Mouse (Mus musculus) MEL (cell line): Measurements from ENCODE around the gene Frk. TPM values are rescaled to one million over a fixed set of nuclear protein-coding genes. Genes with fewer than 3 reads are reported as not detected.

Source experiments
- DNase-seq: peaks from one replicate; pipeline ENCODE4 v3.0.0; 2011; ENCODE audit warnings: low read depth, low spot score
- H3K27ac ChIP-seq: 2 replicates; pipeline ENCODE4 v1.5.1; 2012; ENCODE audit warnings: low read depth, mild to moderate bottlenecking, control low read depth, low read length, moderate library complexity; ENCODE audit not compliant: control insufficient read depth
- H3K27me3 ChIP-seq, 2 experiments: fragments of 150-350 bp in 1 of 2; sonication (generic) in 1 of 2; 2 replicates each; pipeline ENCODE4 v1.6.1; 2012; ENCODE audit warnings: low read length in 2 of 2, mild to moderate bottlenecking in 2 of 2, improper control_type of control experiment in 1 of 2, moderate library complexity in 1 of 2; ENCODE audit not compliant: insufficient read depth in 2 of 2, control insufficient read depth in 1 of 2
- H3K36me3 ChIP-seq, 2 experiments: 2 replicates each; pipeline ENCODE4 v1.6.1; 2012 to 2014; ENCODE audit warnings: low read length in 2 of 2, improper control_type of control experiment in 1 of 2, inconsistent platforms in 1 of 2, mild to moderate bottlenecking in 1 of 2; ENCODE audit not compliant: insufficient read depth in 2 of 2, control insufficient read depth in 1 of 2
- H3K4me1 ChIP-seq, 2 experiments: fragments of 150-350 bp in 1 of 2; sonication (generic) in 1 of 2; 2 replicates each; pipeline ENCODE4 v1.6.1; 2012; ENCODE audit warnings: low read length in 2 of 2, improper control_type of control experiment in 1 of 2, mild to moderate bottlenecking in 1 of 2; ENCODE audit not compliant: insufficient read depth in 2 of 2, control insufficient read depth in 1 of 2
- H3K4me3 ChIP-seq, 2 experiments: fragments of 150-350 bp in 1 of 2; sonication (generic) in 1 of 2; 2 replicates each; pipeline ENCODE4 v1.5.1; 2012; ENCODE audit warnings: low read depth in 2 of 2, low read length in 2 of 2, mild to moderate bottlenecking in 2 of 2, moderate library complexity in 2 of 2, control low read depth in 1 of 2, improper control_type of control experiment in 1 of 2; ENCODE audit not compliant: control insufficient read depth in 1 of 2, insufficient read depth in 1 of 2
- H3K79me2 ChIP-seq: 2 replicates; pipeline ENCODE4 v1.6.1; 2012; ENCODE audit warnings: mild to moderate bottlenecking, low read length, moderate library complexity; ENCODE audit not compliant: control insufficient read depth, poor library complexity, insufficient read depth
- H3K9ac ChIP-seq: 2 replicates; pipeline ENCODE4 v1.6.1; 2012; ENCODE audit warnings: low read depth, mild to moderate bottlenecking, control low read depth, low read length, moderate library complexity; ENCODE audit not compliant: control insufficient read depth, poor library complexity, severe bottlenecking
- H3K9me3 ChIP-seq: fragments of 150-350 bp; sonication (generic); replicated peaks from 2 replicates; pipeline ENCODE4 v1.6.1; 2012; ENCODE audit warnings: mild to moderate bottlenecking, low read length, improper control_type of control experiment, moderate library complexity; ENCODE audit not compliant: insufficient read depth
- BHLHE40 ChIP-seq: IDR thresholded peaks from 2 replicates; pipeline ENCODE4 v1.6.1; 2012; ENCODE audit warnings: low read depth, mild to moderate bottlenecking, inconsistent platforms, low read length, improper control_type of control experiment, borderline replicate concordance
- CHD1 ChIP-seq: IDR thresholded peaks from 2 replicates; pipeline ENCODE4 v1.6.1; 2012; ENCODE audit warnings: low read depth, mild to moderate bottlenecking, inconsistent platforms, low read length, improper control_type of control experiment
- CHD2 ChIP-seq: IDR thresholded peaks from 2 replicates; pipeline ENCODE4 v1.6.1; 2011; ENCODE audit warnings: low read length, improper control_type of control experiment
- CTCF ChIP-seq, 3 experiments: IDR thresholded peaks in 2 of 3; conservative IDR thresholded peaks in 1 of 3; 2 replicates each; pipeline ENCODE4 v1.5.1; 2011 to 2012; ENCODE audit warnings: low read length in 3 of 3, low read depth in 2 of 3, mild to moderate bottlenecking in 2 of 3, improper control_type of control experiment in 1 of 3, inconsistent platforms in 1 of 3, mixed read lengths in 1 of 3, moderate library complexity in 1 of 3; ENCODE audit not compliant: control insufficient read depth in 1 of 3, insufficient read depth in 1 of 3, poor library complexity in 1 of 3, severe bottlenecking in 1 of 3
- EP300 ChIP-seq, 2 experiments: IDR thresholded peaks; 2 replicates each; pipeline ENCODE4 v1.6.1; 2011; ENCODE audit warnings: improper control_type of control experiment in 2 of 2, low read length in 2 of 2, low read depth in 1 of 2, mild to moderate bottlenecking in 1 of 2
- GABPA ChIP-seq: IDR thresholded peaks from 2 replicates; pipeline ENCODE4 v1.6.1; 2012; ENCODE audit warnings: low read depth, mild to moderate bottlenecking, inconsistent platforms, low read length, improper control_type of control experiment, moderate library complexity
- JUND ChIP-seq: IDR thresholded peaks from 2 replicates; pipeline ENCODE4 v1.6.1; 2011; ENCODE audit warnings: low read depth, mild to moderate bottlenecking, improper control_type of control experiment, low read length
- MAX ChIP-seq: IDR thresholded peaks from 2 replicates; pipeline ENCODE4 v1.6.1; 2011; ENCODE audit warnings: low read length, improper control_type of control experiment
- MAZ ChIP-seq: IDR thresholded peaks from 2 replicates; pipeline ENCODE4 v1.6.1; 2012; ENCODE audit warnings: low read depth, mild to moderate bottlenecking, inconsistent platforms, low read length, improper control_type of control experiment
- MXI1 ChIP-seq: IDR thresholded peaks from 2 replicates; pipeline ENCODE4 v1.6.1; 2011; ENCODE audit warnings: mild to moderate bottlenecking, low read depth, low read length, improper control_type of control experiment
- MYB ChIP-seq: IDR thresholded peaks from 2 replicates; pipeline ENCODE4 v1.6.1; 2011; ENCODE audit warnings: mild to moderate bottlenecking, low read depth, low read length, improper control_type of control experiment
- POLR2A ChIP-seq, 2 experiments: IDR thresholded peaks; 2 replicates each; pipeline ENCODE4 v1.6.1; 2011 to 2012; ENCODE audit warnings: low read length in 2 of 2, mild to moderate bottlenecking in 2 of 2, control low read depth in 1 of 2, improper control_type of control experiment in 1 of 2, low read depth in 1 of 2, moderate library complexity in 1 of 2; ENCODE audit not compliant: control insufficient read depth in 1 of 2, insufficient read depth in 1 of 2, poor library complexity in 1 of 2
- POLR2AphosphoS2 ChIP-seq: IDR thresholded peaks from 2 replicates; pipeline ENCODE4 v1.6.1; 2011; ENCODE audit warnings: low read length, improper control_type of control experiment
- POLR2AphosphoS5 ChIP-seq: IDR thresholded peaks from 2 replicates; pipeline ENCODE4 v1.6.1; 2012; ENCODE audit warnings: low read depth, borderline replicate concordance, mild to moderate bottlenecking, inconsistent platforms, low read length, moderate library complexity, mixed read lengths
- RCOR1 ChIP-seq: IDR thresholded peaks from 2 replicates; pipeline ENCODE4 v1.6.1; 2012; ENCODE audit warnings: low read depth, mild to moderate bottlenecking, inconsistent platforms, low read length, improper control_type of control experiment
- SIN3A ChIP-seq: IDR thresholded peaks from 2 replicates; pipeline ENCODE4 v1.6.1; 2012; ENCODE audit warnings: low read length, improper control_type of control experiment, inconsistent platforms
- TAL1 ChIP-seq: IDR thresholded peaks from 2 replicates; pipeline ENCODE4 v1.6.1; 2012; ENCODE audit warnings: mild to moderate bottlenecking, inconsistent platforms, low read length, moderate library complexity, mixed read lengths
- TBP ChIP-seq: IDR thresholded peaks from 2 replicates; pipeline ENCODE4 v1.8.0; 2011; ENCODE audit warnings: low read depth, low read length, improper control_type of control experiment
- UBTF ChIP-seq: IDR thresholded peaks from 2 replicates; pipeline ENCODE4 v1.6.1; 2012; ENCODE audit warnings: low read depth, mild to moderate bottlenecking, inconsistent platforms, low read length, improper control_type of control experiment, moderate library complexity, borderline replicate concordance; ENCODE audit not compliant: insufficient read depth
- ZKSCAN1 ChIP-seq: IDR thresholded peaks from 2 replicates; pipeline ENCODE4 v1.6.1; 2012; ENCODE audit warnings: low read depth, mild to moderate bottlenecking, inconsistent platforms, low read length, improper control_type of control experiment, moderate library complexity
- ZMIZ1 ChIP-seq: IDR thresholded peaks from 2 replicates; pipeline ENCODE4 v1.6.1; 2012; ENCODE audit warnings: low read depth, mild to moderate bottlenecking, inconsistent platforms, low read length, improper control_type of control experiment, moderate library complexity
- ZNF384 ChIP-seq: IDR thresholded peaks from 2 replicates; pipeline ENCODE4 v1.6.1; 2012; ENCODE audit warnings: low read depth, mild to moderate bottlenecking, inconsistent platforms, low read length, improper control_type of control experiment
- polyA plus RNA-seq, 2 experiments: library from polyadenylated mRNA; stranded (reverse) in 1 of 2; unstranded in 1 of 2; fragments of >175 nt in 1 of 2; fragments of >200 nt in 1 of 2; gene quantifications; 2 replicates each; pipeline versions ENCODE4 v1.2.1 to v1.2.4; 2012; ENCODE audit warnings: low replicate concordance in 2 of 2, low read depth in 1 of 2; ENCODE audit not compliant: insufficient read length in 2 of 2, insufficient read depth in 1 of 2, missing spikeins in 1 of 2
- total RNA-seq: library from RNA; depleted of rRNA; stranded (reverse); fragments of 300-350 nt; gene quantifications from 2 replicates; pipeline ENCODE4 v1.2.3, GENCODE M21; 2012

The Frk gene
- total and polyA plus RNA-seq, 3 experiments = not detected

DNA sequence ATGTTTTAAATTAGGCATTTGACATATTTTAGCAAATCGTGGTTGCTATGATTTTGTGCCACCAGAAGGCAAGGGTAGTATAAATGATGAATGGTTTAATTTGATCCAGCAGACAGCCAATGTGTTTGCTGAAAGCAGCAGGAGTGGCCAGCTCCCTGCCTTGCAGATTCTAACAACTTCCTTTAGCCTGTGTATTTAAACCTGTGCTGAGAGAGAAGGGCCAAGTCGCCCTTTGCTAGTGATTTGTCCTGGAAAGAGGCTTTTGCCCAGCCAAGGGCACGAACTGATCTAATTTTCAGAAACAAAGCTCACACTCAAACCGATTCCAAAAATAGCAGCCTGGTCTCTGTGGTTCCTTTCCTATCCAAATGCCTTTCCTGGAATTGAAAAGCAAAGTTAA, 29.4 kb downstream of the Frk start:
- Histone ChIP-seq H3K4me1 (peaks cover 2 to 6% of the 10 kb centered on the region in 2 experiments; a peak in 3 of 4 replicates), H3K79me2 (no peaks in the 10 kb centered on the region), H3K36me3 (peaks cover 0 to 27% of the 10 kb centered on the region in 2 experiments; a peak in 2 of 4 replicates), H3K9me3 (no peaks in the 10 kb centered on the region), H3K27ac (no peak overlapping the region), H3K9ac (no peak overlapping the region), H3K4me3 (no peak overlapping the region), H3K27me3 (no peaks in the 10 kb centered on the region)
- TF ChIP-seq ZKSCAN1 (no peak), POLR2A (IDR thresholded peaks at IDR 0.05; ENCODE audit: control insufficient read depth in 1 of 2, insufficient read depth in 1 of 2, low read depth in 1 of 2, low read length in 2 of 2, poor library complexity in 1 of 2) (no peak), TAL1 (no peak), POLR2AphosphoS5 (no peak), EP300 (IDR thresholded peaks at IDR 0.05; ENCODE audit: low read depth in 1 of 2, low read length in 2 of 2) (no peak), GABPA (no peak), ZNF384 (no peak), TBP (no peak), RCOR1 (no peak), CHD1 (no peak), SIN3A (no peak), JUND (no peak), MYB (no peak), CTCF (IDR thresholded peaks at IDR 0.05 in 2 of 3, conservative IDR thresholded peaks at IDR 0.05 in 1 of 3; ENCODE audit: control insufficient read depth in 1 of 3, insufficient read depth in 1 of 3, low read depth in 2 of 3, low read length in 3 of 3, poor library complexity in 1 of 3, severe bottlenecking in 1 of 3) (no peak)
- no peak for DNase-seq

DNA sequence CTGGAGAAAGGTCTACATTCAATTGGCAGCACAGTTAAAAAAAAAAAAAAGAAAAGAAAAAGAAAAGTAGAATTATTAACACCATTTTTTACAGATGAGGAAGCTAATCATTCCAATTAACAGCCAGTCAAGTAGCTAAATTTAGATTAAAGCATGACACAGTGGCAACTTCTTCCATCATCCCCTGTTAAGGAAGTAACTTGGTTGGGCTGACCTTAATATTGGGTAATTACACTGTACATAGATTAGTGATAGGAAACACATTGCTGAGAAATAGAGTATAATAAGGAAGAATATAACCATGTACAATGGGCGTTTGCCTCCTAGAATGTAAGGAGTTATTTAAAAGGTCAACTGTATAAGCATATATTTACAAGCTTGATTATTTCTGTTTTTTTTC, 42.4 kb downstream of the Frk start:
- Histone ChIP-seq H3K4me3 (no peak overlapping the region), H3K9me3 (no peaks in the 10 kb centered on the region), H3K36me3 (no peaks in the 10 kb centered on the region), H3K9ac (no peak overlapping the region), H3K79me2 (no peaks in the 10 kb centered on the region), H3K4me1 (no peaks in the 10 kb centered on the region), H3K27me3 (no peaks in the 10 kb centered on the region), H3K27ac (no peak overlapping the region)
- no peak for TF ChIP-seq ZNF384
- no peak for DNase-seq

DNA sequence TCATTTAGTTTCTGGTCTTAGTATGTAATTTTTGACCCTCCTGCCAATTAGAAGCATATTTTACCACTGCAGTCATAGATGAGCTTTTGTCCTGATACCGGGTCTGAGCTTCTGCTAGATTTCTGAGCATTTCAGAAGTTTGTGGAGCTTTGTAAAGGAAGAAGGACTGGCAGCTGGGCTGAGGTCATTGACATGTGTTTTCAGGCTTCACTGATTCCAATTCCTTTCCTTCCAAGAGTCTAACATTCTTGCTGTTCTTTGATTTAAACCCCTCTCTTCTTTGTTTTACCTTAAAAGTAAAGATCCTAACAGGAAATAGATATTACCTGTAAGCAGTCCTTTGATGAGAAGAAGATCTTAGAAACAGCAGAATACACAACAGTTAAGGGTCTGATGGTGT, 48.6 kb downstream of the Frk start:
- H3K4me3 ChIP-seq = no peak overlapping the region
- no peaks in the 10 kb centered on the region for H3K36me3 ChIP-seq
- DNase-seq = no peak
- no peaks in the 10 kb centered on the region for H3K79me2 ChIP-seq
- H3K9me3 ChIP-seq = no peaks in the 10 kb centered on the region
- TF ChIP-seq EP300 (IDR thresholded peaks at IDR 0.05; ENCODE audit: low read depth in 1 of 2, low read length in 2 of 2) (no peak), CHD2 (no peak), MAX (no peak), MXI1 (no peak), MYB (no peak), BHLHE40 (no peak), ZMIZ1 (no peak), TBP (no peak), POLR2AphosphoS2 (no peak), POLR2AphosphoS5 (no peak), TAL1 (no peak), MAZ (no peak), UBTF (no peak)
- H3K9ac ChIP-seq = no peak overlapping the region
- no peak overlapping the region for H3K27ac ChIP-seq
- no peaks in the 10 kb centered on the region for H3K4me1 ChIP-seq
- H3K27me3 ChIP-seq = no peaks in the 10 kb centered on the region
